ENCODE assay signal across 11 mouse cellular contexts in the genomic region with DNA sequence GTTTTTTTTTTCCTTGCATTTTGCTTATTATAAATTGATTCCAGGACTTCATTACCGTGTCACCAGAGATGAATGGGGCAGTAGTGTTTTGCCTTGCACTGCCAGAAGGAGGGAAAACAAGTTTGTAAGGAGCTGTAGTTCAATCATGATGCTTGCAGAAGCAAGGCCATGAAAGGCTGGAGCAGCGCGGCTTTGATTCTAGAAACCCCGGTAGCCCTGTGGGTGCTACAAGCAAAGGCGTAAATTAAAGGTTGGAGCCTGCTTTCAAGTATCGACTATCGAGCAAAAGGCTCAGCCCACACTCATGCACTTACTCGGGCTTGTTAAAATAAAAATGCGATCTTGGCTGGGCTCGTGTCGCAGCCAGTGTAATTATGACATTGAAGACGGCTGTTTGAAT.
"Had no signal": no experiment of that assay in that cellular context is flagged by ENCODE, and none has a peak within 500 bp of the region (broad histone marks: within the 10 kb centered on the region; RNA-seq: fewer than 3 reads in every experiment).

No protein-coding gene starts in this region.

- H3K9ac ChIP-seq: liver, embryonic 15.5 days had no signal

- H3K36me3 ChIP-seq: liver, embryonic 15.5 days had no signal

- H3K27ac ChIP-seq: left cerebral cortex, adult 2 months; liver, embryonic 15.5 days; stomach, postnatal 0 days had no signal

- H3K27me3 ChIP-seq: liver, embryonic 15.5 days had no signal

- ATAC-seq: lung, postnatal 0 days; midbrain, embryonic 16.5 days had no signal

- H3K9me3 ChIP-seq: liver, embryonic 15.5 days had no signal

- H3K4me3 ChIP-seq: left cerebral cortex, adult 2 months; liver, embryonic 15.5 days had no signal

- H3K4me2 ChIP-seq: liver, embryonic 11.5 days; liver, embryonic 15.5 days had no signal

- DNase-seq: kidney, adult 9 months; kidney, postnatal 14 days; lung, adult 2 months; lung, postnatal 36 days; thymus, postnatal 4 days had no signal
